Mouse (Mus musculus): Measurements from ENCODE around the gene Myo3b.

DNA sequence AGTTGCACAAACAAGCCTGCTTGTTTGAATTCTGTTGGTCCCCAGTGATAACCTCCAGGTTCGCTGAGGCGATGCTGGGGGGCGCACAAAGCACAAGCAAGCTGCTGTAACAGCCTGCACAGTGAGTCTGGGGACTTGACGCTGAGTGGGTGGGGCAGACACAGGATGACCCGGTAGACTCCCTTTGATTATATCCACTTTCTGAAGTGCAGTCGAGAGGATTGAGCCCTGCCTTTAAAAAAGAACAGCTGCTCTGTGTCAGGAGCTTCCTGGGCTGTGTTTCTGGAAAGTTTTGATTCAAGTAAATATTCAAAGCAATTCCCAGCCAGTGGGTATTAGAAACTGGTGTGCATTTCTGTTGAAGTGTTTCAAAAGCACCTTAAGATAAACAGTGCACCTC is 341.0 kb downstream of the Myo3b start:
- TF ChIP-seq POLR2A (IDR thresholded peaks at IDR 0.05; ENCODE audit: low read depth, low read length) (no peak), CTCF (IDR thresholded peaks at IDR 0.05; ENCODE audit: borderline replicate concordance, insufficient read depth, low read length) (no peak)

All from embryonic fibroblast, embryonic 13.5 days (primary cell).